Mouse (Mus musculus): Measurements from ENCODE around the gene Max.

Max gene

GRCm38 (mm10) chr12:76920398-76920797, 41.6 kb downstream of the Max start:
- no peak for DNase-seq (ENCODE audit: low read depth, low spot score)

DNA sequence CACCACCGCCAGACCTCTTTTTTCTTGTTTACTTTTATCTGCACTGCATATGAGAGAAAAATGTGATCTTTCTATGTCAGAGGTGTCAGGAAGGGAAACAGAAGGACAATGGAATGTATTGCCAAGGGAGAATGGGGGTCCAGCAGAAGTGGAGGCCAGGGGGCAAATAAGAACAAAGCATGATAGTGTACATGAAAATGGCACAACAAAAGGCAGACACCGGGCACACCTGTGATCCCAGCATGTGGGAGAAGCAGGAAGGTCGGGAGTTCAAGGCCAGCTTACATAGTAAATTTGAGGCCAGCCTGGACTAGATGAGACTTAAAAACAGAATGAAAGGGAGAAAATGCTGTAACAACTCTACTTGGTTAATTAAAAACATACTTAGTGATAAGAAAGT, 43.1 kb downstream of the Max start:
- no peak for DNase-seq (ENCODE audit: low read depth, low spot score)

DNA sequence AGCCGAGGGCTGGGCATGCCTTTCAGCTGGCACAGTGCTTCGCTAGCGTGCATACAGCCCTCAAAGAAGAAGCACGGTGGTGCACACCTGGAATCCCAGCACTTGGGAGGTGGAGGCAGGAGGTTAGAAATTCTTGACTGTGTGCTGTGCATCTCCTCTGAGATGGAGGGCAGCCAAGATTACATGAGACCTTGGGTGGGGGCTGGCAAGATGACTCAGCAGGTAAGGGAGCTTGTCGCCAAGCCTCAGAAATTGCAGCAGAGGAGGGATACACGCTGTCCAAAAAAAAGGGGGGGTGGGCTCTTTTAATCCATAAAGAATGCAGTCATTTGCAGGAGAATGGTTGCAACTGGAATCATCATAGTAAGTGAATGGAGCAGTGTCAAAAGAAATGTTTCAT, 43.9 kb downstream of the Max start:
- DNase-seq (ENCODE audit: low read depth, low spot score) = no peak

- DNase-seq (ENCODE audit: low read depth, low spot score) = no peak
Observed at GRCm38 (mm10) chr12:76916163-76916562, 45.8 kb downstream of the Max start.

DNA sequence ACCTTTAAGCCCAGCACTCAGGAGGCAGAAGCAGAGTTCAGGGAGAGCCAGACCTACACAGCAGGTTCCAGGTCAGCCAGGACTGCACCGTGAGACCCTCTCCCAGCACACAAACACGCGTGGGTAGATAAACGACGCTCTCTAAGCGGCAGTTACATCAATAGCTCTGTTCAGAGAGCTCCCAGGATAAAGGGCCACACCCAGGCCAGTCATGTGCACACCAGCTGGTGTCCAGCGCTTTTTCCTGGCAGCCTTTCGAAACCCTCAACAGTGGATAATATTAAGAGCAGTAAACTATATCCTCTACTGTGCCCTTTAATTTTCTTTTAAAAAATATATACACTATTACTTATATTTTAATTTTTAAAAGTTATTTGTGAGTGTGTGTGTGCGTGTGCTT, 49.8 kb downstream of the Max start:
- DNase-seq (ENCODE audit: low read depth, low spot score) = no peak

DNA sequence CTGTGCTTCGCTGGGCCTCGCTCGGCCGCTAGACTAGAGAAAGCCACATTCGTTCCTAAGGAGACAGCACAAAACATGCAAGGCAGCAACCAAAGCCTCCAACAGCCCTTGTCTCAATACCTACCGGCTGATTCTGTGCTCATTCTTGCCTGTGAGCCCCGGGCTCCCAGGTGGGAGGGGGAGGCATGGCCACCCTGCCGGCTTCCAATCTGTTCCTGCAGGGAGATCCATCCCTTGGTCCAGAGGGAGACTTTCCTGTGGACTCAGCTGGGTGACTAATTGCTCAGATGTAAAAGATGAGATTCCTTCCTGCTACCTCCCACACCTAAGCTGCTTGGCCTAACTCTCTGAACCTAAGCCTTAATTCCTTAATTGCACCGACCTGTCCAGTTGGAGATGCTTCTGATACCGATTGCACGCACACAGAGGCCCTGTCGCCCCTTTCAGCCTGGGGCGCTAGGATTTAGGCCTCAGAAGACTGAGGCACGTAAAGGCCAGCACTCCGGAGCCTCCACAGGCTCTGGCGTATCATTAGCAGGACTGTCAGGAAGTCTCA, 50.8 kb downstream of the Max start:
- DNase-seq (ENCODE audit: low read depth, low spot score) = no peak

GRCm38 (mm10) chr12:76910258-76910940, 51.6 kb downstream of the Max start:
- no peak for DNase-seq (ENCODE audit: low read depth, low spot score)

GRCm38 (mm10) chr12:76909218-76909617, 52.8 kb downstream of the Max start:
- no peak for DNase-seq (ENCODE audit: low read depth, low spot score)

- DNase-seq (ENCODE audit: low read depth, low spot score) = no peak
Observed at GRCm38 (mm10) chr12:76906278-76906677, 55.7 kb downstream of the Max start.

GRCm38 (mm10) chr12:76901508-76902294, 60.3 kb downstream of the Max start:
- no peak for DNase-seq (ENCODE audit: low read depth, low spot score)

DNA sequence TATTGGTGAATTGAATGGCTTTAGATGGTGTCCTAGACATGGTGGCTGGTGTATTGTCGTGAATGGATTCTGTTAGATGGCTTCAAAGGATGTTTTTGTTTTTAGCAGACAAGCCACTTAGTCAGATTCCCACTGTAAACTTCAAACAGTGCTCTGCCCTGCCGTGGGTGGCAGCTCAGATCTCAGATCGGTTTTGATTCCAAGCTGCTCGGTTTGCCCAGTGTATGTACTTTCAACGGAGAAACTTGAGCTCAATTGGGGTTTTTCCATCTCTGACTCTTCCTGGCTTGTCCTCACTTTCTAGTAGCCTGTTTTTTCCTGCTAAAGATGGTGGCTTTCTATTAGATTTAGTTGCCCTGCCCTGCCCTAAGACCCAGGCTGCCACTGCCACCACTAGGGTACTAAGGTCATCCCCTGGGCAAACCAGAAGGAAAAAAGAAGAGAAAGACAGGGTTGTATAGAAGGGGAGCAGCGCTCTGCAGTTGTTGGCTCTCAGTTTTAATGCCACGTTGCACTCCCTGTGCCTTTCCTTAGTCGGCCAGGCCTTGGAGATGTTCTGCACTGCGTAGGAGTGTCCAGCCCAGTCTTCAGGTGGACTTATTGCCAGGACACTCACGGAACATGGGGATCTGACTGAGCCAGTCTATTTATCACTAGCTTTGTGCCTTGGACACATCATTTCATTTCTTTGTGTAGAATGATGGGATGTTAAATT, 62.6 kb downstream of the Max start:
- no peak for DNase-seq (ENCODE audit: low read depth, low spot score)

DNA sequence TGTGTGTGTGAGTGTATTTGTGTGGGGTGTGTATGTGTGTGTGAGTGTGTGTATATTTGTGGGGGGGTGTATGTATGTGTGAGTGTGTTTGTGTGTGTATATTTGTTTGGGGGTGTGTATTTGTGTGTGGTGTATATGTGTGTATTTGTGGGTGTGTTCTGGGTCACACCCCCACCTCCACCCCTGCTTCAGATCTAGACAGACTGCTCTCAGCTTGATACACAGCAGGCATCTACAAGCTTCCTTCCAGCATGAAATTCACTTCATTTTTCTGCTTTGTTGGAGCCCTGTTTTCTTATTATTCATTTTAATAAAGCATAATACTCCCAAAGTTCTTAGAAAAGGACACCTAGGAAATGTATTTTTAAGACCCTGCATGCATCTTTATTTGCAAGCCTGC, 63.9 kb downstream of the Max start:
- DNase-seq (ENCODE audit: low read depth, low spot score) = no peak

DNA sequence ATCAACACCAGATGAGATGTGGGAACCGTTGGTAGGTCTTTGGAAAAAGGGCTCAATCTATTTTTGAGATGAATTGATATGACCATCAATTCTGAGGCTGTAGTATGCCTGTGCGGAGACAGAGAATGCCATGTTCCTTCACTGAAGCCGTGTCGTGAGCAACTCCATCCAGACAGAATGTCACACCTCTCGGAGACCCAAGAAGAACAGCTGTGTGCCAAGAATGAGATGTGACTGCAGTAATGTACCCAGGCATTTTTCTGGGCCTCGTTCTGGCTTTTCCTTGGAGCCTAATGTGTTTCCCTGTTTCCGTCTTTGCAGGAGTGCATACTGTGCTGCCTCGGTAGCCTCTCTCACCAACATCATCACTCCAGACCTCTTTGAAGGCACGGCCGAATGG, 65.0 kb downstream of the Max start:
- DNase-seq (ENCODE audit: low read depth, low spot score) = no peak

DNA sequence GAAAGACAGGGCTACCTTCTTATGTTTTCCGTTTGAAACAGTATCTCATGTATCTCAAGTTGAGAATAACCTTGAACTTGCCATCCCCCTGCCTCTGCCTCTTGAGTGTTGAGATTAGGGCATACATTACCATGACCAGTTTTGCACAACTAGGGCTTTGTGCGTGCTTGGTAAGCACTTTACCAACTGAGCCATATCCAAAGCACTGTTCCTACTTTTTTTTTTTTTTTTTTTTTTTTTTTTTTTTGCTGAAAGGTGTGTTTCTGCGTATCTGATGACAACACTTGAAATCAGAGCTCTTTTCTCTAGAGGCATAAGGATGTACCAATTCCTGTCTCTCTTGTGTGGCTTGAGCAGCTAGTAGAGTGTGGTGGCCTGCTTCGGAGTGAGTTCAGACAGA, 65.4 kb downstream of the Max start:
- DNase-seq (ENCODE audit: low read depth, low spot score) = no peak

- DNase-seq (ENCODE audit: low read depth, low spot score) = no peak
Observed at GRCm38 (mm10) chr12:76895777-76896176, 66.2 kb downstream of the Max start.

- DNase-seq (ENCODE audit: low read depth, low spot score) = no peak
Observed at GRCm38 (mm10) chr12:76894792-76895559, 67.0 kb downstream of the Max start.

DNA sequence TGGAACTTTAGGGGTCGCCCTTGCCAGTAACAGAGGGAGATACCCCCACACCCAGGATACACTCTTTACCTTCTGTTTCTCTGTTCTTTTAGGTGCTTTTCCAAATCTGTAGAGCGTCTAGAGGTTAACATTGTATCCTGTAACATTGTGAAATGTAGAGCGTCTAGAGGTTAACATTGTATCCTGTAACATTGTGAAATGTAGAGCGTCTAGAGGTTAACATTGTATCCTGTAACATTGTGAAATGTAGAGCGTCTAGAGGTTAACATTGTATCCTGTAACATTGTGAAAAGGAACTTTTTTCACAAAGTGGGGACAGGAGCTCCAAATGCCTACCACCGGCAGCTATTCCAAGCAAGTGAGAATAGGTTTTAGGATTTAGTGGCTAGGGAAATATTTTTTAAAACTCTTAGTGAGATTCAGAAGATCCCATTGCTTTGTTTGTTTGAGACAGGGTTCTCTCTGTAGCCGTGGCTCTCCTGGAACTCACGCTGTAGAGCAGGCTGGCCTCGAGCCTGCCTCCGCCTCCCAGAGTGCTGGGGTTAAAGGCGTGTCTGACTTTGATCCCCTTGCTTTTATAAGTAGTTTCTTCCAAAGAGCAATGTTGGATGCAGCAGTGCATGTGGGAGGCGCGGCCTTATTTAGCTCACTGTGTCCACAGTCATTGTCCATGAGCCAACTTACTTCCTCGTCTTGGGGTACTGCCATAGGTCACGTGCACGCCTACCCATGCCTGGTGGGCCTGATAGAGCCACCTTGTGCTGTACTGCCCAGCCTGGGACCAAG, 68.9 kb downstream of the Max start:
- no peak for DNase-seq (ENCODE audit: low read depth, low spot score)

DNA sequence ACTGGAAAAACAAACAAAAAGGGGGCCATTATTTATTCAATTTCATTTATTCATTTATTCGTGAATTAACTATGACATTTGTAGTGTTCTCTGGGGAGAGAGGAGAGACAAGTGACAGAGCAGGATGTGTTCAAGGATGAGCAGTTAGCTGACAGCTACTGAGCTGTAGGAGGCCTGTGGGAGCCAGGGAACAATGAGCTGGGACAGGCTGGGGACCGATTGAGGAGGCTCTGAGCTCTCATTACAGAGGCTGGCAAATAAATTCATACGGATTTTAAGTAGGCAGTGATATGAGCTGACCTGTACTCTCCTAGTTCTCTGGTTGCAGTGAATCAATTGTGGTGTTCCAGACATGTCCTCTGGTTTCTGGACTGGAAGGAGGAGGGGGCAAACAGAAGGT, 70.8 kb downstream of the Max start:
- DNase-seq (ENCODE audit: low read depth, low spot score) = no peak

GRCm38 (mm10) chr12:76889404-76890184, 72.4 kb downstream of the Max start:
- DNase-seq (ENCODE audit: low read depth, low spot score) = no peak

GRCm38 (mm10) chr12:76887941-76888340, 74.1 kb downstream of the Max start:
- DNase-seq (ENCODE audit: low read depth, low spot score) = no peak

All from brain, embryonic 18.5 days (tissue).